Mouse (Mus musculus) embryonic facial prominence, embryonic 12.5 days (tissue): Measurements from ENCODE around the gene Sgsm1. TPM values are rescaled to one million over a fixed set of nuclear protein-coding genes. Genes with fewer than 3 reads are reported as not detected.
A peak's percentile ranks its signal among the peaks of the same experiment; 100 is the strongest.

Experiments used
- ATAC-seq: fragments of 200-750 bp; cut with Nextera tagmentation; 2 replicates; pipeline ENCODE4 v1.8.0; 2017; ENCODE audit not compliant: insufficient number of reproducible peaks, insufficient read depth, low FRiP score, low TSS enrichment
- H3K27ac ChIP-seq: fragments of 300-500 bp; sonication (generic); 2 replicates; pipeline ENCODE4 v1.5.1; 2016; ENCODE audit warnings: mild to moderate bottlenecking
- H3K27me3 ChIP-seq: fragments of 300-500 bp; sonication (generic); 2 replicates; pipeline ENCODE4 v1.6.1; 2016; ENCODE audit warnings: mild to moderate bottlenecking, moderate library complexity
- H3K36me3 ChIP-seq: fragments of 300-500 bp; sonication (generic); 2 replicates; pipeline ENCODE4 v1.6.1; 2016; ENCODE audit warnings: mild to moderate bottlenecking
- H3K4me1 ChIP-seq: fragments of 300-500 bp; sonication (generic); 2 replicates; pipeline ENCODE4 v1.6.1; 2016
- H3K4me2 ChIP-seq: fragments of 300-500 bp; sonication (generic); replicated peaks from 2 replicates; pipeline ENCODE4 v1.6.1; 2016; ENCODE audit warnings: mild to moderate bottlenecking, moderate library complexity
- H3K4me3 ChIP-seq: fragments of 300-500 bp; sonication (generic); 2 replicates; pipeline ENCODE4 v1.5.1; 2016; ENCODE audit warnings: mild to moderate bottlenecking
- H3K9ac ChIP-seq: fragments of 300-500 bp; sonication (generic); 2 replicates; pipeline ENCODE4 v1.6.1; 2016; ENCODE audit warnings: mild to moderate bottlenecking, moderate library complexity
- H3K9me3 ChIP-seq: fragments of 300-500 bp; sonication (generic); 2 replicates; pipeline ENCODE4 v1.6.1; 2016; ENCODE audit warnings: mild to moderate bottlenecking, moderate library complexity
- WGBS: fragments of 180-500 bp; shearing (Covaris S2); methylation state at CpG from one replicate; pipeline ENCODE4 v1.1.7; 2016; 5-methylcytosine and 5-hydroxymethylcytosine counted together
- polyA plus RNA-seq: library from polyadenylated mRNA; unstranded; fragments of >200 nt; fragmentation: Nextera tagmentation; extraction: Ambion mirVana; gene quantifications from 2 replicates; pipeline ENCODE4 v1.2.1, GENCODE M21; 2016

Gene Sgsm1
- polyA plus RNA-seq, 1 experiment from 2014 or later, result 5.6 TPM

- H3K9me3 ChIP-seq, result no peaks in the 10 kb centered on the region
- no peak overlapping the region for H3K4me3 ChIP-seq
- H3K9ac ChIP-seq, result no peak overlapping the region
- no peaks in the 10 kb centered on the region for H3K4me1 ChIP-seq
- WGBS, result 77% methylated on average over 10 of the region's 10 CpGs
- no peak for ATAC-seq
- no peaks in the 10 kb centered on the region for H3K27me3 ChIP-seq
- no peaks in the 10 kb centered on the region for H3K36me3 ChIP-seq
- no peak overlapping the region for H3K4me2 ChIP-seq
- H3K27ac ChIP-seq, result no peak overlapping the region
Observed at GRCm38 (mm10) chr5:113275839-113276238, 34.7 kb downstream of the Sgsm1 start.

DNA sequence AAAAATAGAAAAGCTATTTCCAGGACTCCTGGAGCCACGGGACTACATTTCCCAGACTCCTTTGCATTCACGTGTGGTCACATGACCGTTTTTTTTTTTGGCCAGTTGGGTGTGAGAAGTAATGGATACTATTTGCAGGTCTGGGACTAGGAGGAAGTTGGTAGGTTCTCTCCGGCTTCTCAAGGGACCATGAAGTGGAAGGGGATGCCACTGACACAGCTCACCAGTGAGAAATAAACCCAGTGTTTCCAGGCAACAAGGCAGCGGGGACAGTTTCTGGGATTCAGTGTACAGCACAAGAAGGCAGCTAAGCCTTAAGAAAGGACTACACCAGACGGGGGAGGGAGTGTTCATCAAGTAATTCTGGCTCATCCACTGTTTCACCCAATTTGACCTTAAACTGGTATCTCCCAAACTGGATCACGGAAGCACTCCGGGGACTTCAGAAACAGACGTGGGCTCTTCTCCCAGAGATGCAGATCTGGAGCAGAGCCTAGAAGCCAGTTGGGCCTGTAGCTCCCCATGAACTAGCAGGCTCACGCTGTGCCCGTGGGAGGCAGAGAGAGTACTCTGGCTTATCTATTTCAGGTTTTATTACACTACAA lies 39.3 kb downstream of the Sgsm1 start:
- no peak for ATAC-seq
- H3K9me3 ChIP-seq, result 0 out of 2 replicates have a peak, but pooled peaks cover 3% of the 10 kb centered on the region
- no peak overlapping the region for H3K27ac ChIP-seq
- no peaks in the 10 kb centered on the region for H3K4me1 ChIP-seq
- no peak overlapping the region for H3K4me3 ChIP-seq
- no peak overlapping the region for H3K9ac ChIP-seq
- no peaks in the 10 kb centered on the region for H3K36me3 ChIP-seq
- WGBS, result 68% methylated on average over 11 of the region's 11 CpGs
- H3K4me2 ChIP-seq, result no peak overlapping the region
- H3K27me3 ChIP-seq, result no peaks in the 10 kb centered on the region

DNA sequence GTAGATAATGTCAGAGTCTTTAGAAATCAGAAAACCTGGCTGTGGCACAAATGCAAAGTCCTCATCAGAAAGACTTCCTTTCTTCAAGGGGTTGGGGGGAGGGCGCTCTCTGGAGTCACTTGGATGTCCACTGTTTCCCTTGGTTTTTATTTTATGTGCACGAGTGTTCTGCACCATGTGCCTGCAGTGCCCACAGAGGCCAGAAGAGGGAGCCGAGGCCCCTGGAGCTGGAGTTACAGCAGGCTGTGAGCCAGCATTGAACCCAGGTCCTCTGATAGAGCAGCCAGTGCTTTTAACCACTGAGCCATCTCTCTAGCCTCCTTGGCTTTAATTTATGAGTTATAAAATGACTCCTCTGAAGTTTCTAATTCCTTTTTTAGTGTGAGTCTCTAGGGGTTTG lies 40.5 kb downstream of the Sgsm1 start:
- Histone ChIP-seq H3K4me2 (no peak overlapping the region), H3K36me3 (no peaks in the 10 kb centered on the region), H3K9ac (no peak overlapping the region), H3K9me3 (0 out of 2 replicates have a peak, but pooled peaks cover 3% of the 10 kb centered on the region), H3K4me3 (no peak overlapping the region), H3K4me1 (no peaks in the 10 kb centered on the region), H3K27me3 (no peaks in the 10 kb centered on the region), H3K27ac (no peak overlapping the region)
- WGBS, result 72% methylated on average over 3 of the region's 3 CpGs
- no peak for ATAC-seq

DNA sequence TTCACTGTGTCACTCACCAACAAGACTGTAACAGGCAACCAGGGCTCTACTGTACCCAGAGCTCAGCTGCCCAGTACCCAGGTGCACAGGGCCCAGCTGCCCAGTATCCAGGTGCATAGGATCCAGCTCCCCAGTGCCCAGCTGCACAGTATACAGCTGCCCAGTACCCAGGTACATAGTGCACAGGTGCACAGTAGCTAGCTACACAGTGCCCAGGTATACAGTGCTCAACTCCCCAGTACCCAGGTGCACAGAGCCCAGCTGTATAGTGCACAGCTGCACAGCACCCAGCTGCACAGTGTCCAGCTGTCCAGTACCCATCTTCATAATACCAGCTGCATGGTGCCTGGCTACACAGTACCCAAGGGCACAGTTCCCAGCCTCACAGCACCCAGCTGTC lies 42.3 kb downstream of the Sgsm1 start:
- 0 out of 2 replicates have a peak, but pooled peaks cover 4% of the 10 kb centered on the region for H3K36me3 ChIP-seq
- H3K4me3 ChIP-seq, result no peak overlapping the region
- no peaks in the 10 kb centered on the region for H3K4me1 ChIP-seq
- H3K9ac ChIP-seq, result no peak overlapping the region
- no peaks in the 10 kb centered on the region for H3K27me3 ChIP-seq
- H3K9me3 ChIP-seq, result 0 out of 2 replicates have a peak, but pooled peaks cover 3% of the 10 kb centered on the region
- no peak overlapping the region for H3K4me2 ChIP-seq
- H3K27ac ChIP-seq, result no peak overlapping the region
- ATAC-seq, result peak; percentile 60; the same call in 1 of the 2 replicates

DNA sequence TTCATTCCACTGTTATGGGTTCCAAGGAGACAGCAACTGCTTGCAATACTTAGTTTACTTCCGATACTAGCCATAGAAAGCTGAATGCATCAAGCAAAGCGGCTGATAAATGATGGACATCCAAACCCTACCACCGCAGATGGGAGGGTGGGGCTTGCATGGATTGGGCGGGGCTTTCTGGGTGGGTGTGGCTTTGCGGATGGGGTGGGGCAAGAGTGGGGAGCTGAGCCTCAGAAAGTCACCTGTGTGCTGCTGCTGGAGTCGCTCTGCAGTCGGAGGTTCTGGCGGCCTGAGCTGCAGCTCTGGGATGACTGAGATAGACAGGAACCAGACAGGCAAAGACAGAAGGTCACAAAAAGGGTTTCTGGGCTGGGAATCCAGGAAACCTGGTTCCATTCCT lies 44.9 kb downstream of the Sgsm1 start:
- no peaks in the 10 kb centered on the region for H3K4me1 ChIP-seq
- no peak overlapping the region for H3K4me2 ChIP-seq
- 84% methylated on average over 8 of the region's 8 CpGs for WGBS
- no peak for ATAC-seq
- H3K4me3 ChIP-seq, result no peak overlapping the region
- H3K36me3 ChIP-seq, result 0 out of 2 replicates have a peak, but pooled peaks cover 4% of the 10 kb centered on the region
- no peak overlapping the region for H3K9ac ChIP-seq
- H3K27ac ChIP-seq, result no peak overlapping the region
- H3K27me3 ChIP-seq, result no peaks in the 10 kb centered on the region
- 0 out of 2 replicates have a peak, but pooled peaks cover 3% of the 10 kb centered on the region for H3K9me3 ChIP-seq

DNA sequence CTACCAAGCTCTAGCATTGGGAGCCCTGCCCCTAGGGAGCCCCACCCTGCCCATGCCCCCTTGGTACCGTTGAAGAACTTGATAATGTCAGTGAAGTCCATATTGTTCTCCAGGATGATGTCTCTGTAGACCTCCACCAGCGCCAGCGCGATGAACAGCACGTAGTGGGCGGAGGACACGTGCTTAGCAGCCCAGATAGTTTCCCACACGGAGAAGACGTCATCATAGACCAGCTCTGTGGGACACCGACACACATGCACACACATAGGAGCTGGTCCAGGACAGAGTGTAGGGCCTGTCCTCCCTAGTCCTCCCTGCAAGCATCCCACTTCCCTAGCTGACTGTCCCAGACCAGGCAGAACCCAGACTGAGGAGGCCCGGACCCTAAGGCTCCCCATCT lies 59.8 kb downstream of the Sgsm1 start:
- Histone ChIP-seq H3K27ac (no peak overlapping the region), H3K4me2 (no peak overlapping the region), H3K9me3 (no peaks in the 10 kb centered on the region), H3K9ac (no peak overlapping the region), H3K27me3 (no peaks in the 10 kb centered on the region), H3K4me1 (no peaks in the 10 kb centered on the region), H3K4me3 (no peak overlapping the region), H3K36me3 (no peaks in the 10 kb centered on the region)
- no peak for ATAC-seq
- WGBS, result 94% methylated on average over 11 of the region's 11 CpGs

DNA sequence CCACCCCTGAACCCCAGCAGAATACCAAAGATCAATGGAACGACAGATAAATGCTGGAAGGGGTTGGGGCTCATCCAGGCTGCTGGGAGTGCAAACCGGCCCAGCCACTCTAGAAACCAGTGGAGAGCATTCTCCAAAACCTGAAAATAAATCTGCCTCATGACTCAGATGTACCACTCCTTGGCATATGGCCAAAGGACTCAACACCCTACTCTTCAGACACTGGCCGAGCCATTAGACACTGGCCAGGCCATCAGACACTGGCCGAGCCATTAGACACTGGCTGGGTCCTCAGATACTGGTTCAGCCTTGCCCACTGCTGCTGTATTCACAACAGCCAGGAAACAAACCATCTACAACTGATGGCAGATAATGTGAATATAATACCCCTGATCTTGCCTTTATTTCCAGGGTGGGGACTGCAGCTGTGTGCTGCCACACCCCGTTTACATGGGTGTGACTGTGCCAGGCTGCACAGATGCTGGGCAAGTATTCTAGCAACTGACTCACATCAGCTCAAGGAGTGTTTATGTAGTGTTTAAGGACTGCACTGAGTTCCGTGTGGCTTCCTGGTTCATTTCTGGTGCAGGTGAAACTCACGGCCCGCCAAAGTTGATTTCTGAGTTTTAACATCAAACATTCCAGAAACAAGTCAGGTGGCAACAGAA lies 61.2 kb downstream of the Sgsm1 start:
- H3K4me2 ChIP-seq, result no peak overlapping the region
- WGBS, result 76% methylated on average over 8 of the region's 8 CpGs

GRCm38 (mm10) chr5:113230196-113230595 lies 80.4 kb downstream of the Sgsm1 start:
- Histone ChIP-seq H3K27me3 (no peaks in the 10 kb centered on the region), H3K36me3 (no peaks in the 10 kb centered on the region), H3K4me2 (no peak overlapping the region), H3K27ac (no peak overlapping the region), H3K9ac (no peak overlapping the region), H3K4me1 (peaks cover 17% of the 10 kb centered on the region), H3K4me3 (no peak overlapping the region), H3K9me3 (no peaks in the 10 kb centered on the region)
- ATAC-seq, result no peak
- WGBS, result 73% methylated on average over 5 of the region's 5 CpGs

More for the DNA sequence above, 61.2 kb downstream of the Sgsm1 start:
- no peaks in the 10 kb centered on the region for H3K36me3 ChIP-seq
- no peak overlapping the region for H3K27ac ChIP-seq
- ATAC-seq, result no peak
- H3K9ac ChIP-seq, result no peak overlapping the region
- no peaks in the 10 kb centered on the region for H3K27me3 ChIP-seq
- no peaks in the 10 kb centered on the region for H3K4me1 ChIP-seq
- H3K4me3 ChIP-seq, result no peak overlapping the region
- H3K9me3 ChIP-seq, result no peaks in the 10 kb centered on the region

DNA sequence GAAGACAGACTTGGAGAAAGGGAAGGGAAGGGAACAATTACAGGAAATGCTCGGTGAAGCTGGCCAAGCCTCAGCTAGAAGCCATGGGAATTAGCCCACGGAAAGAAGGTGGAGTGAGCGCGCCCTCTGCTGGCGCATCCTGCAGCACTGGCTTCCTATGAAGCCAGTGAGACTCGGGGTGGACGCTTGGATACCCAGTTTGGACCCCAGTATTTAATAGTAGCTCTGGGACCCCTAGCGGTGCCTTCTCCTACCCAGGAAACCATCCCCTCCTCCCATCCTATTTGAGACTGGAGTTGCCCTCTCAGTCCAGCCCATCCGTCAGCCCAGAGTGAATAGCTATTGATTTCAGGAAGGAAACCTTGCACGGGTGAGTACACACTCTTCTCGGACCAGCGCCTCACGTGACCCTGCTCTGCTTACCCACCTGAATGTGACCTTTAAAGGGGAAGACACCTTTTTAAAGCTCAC lies 83.9 kb downstream of the Sgsm1 start, which contains the start of gene Tmem211:
Gene Tmem211, plus strand, starts transcription at position 278 of the 471 bp plus-strand sequence.
- Histone ChIP-seq H3K36me3 (no peaks in the 10 kb centered on the region), H3K4me1 (peaks cover 18% of the 10 kb centered on the region), H3K27me3 (no peaks in the 10 kb centered on the region), H3K27ac (peak within 1 kb of the TSS; percentile 30), H3K9ac (no peak within 1 kb of the TSS; the same call in 1 of the 2 replicates), H3K9me3 (no peaks in the 10 kb centered on the region), H3K4me2 (peak within 1 kb of the TSS; percentile 41), H3K4me3 (peak within 1 kb of the TSS; percentile 2; the same call in 1 of the 2 replicates)
- ATAC-seq, result peak; percentile 62; the same call in 1 of the 2 replicates
- under 1% methylated on average over 13 of the region's 13 CpGs for WGBS

GRCm38 (mm10) chr5:113225686-113226435 lies 84.7 kb downstream of the Sgsm1 start:
- Histone ChIP-seq H3K27me3 (peaks cover 4% of the 10 kb centered on the region), H3K4me3 (peak overlapping the region; percentile 2; the same call in 1 of the 2 replicates), H3K27ac (peak overlapping the region; percentile 30), H3K4me2 (peak overlapping the region; percentile 41), H3K9ac (no peak overlapping the region), H3K9me3 (peaks cover 3% of the 10 kb centered on the region; the same call in 1 of the 2 replicates), H3K4me1 (peaks cover 18% of the 10 kb centered on the region), H3K36me3 (no peaks in the 10 kb centered on the region)
- ATAC-seq, result no peak
- 13% methylated on average over 25 of the region's 25 CpGs for WGBS

DNA sequence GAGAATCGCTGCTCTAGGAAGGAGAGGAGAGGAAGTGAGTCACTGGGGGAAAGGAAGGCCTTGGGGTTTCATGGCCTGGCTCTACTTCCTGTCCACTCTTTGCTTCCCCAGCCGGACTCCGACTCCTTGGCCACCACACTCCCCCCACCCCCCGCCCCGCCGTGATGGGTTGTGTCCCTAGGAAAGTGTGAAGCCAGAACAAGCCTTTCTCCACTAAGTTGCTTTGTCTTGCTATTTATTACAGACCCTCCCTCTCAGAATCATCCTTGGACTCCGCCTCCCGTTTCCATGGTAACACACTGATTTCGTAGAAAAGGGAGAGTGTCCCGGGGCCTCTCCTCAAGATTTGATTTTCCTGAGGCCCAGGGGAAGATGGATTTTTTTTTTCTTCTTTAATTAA lies 85.3 kb downstream of the Sgsm1 start:
- peaks cover 24% of the 10 kb centered on the region for H3K4me1 ChIP-seq
- H3K4me3 ChIP-seq, result no peak overlapping the region
- H3K27ac ChIP-seq, result no peak overlapping the region
- H3K9ac ChIP-seq, result no peak overlapping the region
- H3K4me2 ChIP-seq, result peak overlapping the region; percentile 41
- H3K9me3 ChIP-seq, result peaks cover 3% of the 10 kb centered on the region; the same call in 1 of the 2 replicates
- peaks cover 10% of the 10 kb centered on the region for H3K27me3 ChIP-seq
- no peaks in the 10 kb centered on the region for H3K36me3 ChIP-seq
- 25% methylated on average over 10 of the region's 10 CpGs for WGBS
- no peak for ATAC-seq
